Mouse (Mus musculus) neural tube, embryonic 13.5 days (tissue): ENCODE data around the gene Emilin3. TPM values are rescaled to one million over a fixed set of nuclear protein-coding genes. Genes with fewer than 3 reads are reported as not detected.
"Not testable (repeated sequence)": the region's sequence is repeated elsewhere in the genome, so short reads cannot be mapped to it uniquely, and the experiment has no call there.

Source experiments
- ATAC-seq: fragments of 200-750 bp; cut with Nextera tagmentation; 2 replicates; pipeline ENCODE4 v1.8.0; 2017; ENCODE audit warnings: low read depth, mild to moderate bottlenecking, moderate TSS enrichment, moderate library complexity
- H3K27ac ChIP-seq: fragments of 300-500 bp; sonication (generic); replicated peaks from 2 replicates; pipeline ENCODE4 v1.5.1; 2015; ENCODE audit warnings: moderate library complexity, mild to moderate bottlenecking, inconsistent platforms
- H3K27me3 ChIP-seq: fragments of 300-500 bp; sonication (generic); 2 replicates; pipeline ENCODE4 v1.6.1; 2015; ENCODE audit warnings: mild to moderate bottlenecking, inconsistent platforms
- H3K36me3 ChIP-seq: fragments of 300-500 bp; sonication (generic); 2 replicates; pipeline ENCODE4 v1.6.1; 2015; ENCODE audit warnings: mild to moderate bottlenecking, inconsistent platforms
- H3K4me1 ChIP-seq: fragments of 300-500 bp; sonication (generic); replicated peaks from 2 replicates; pipeline ENCODE4 v1.6.1; 2015; ENCODE audit warnings: inconsistent platforms
- H3K4me2 ChIP-seq: fragments of 300-500 bp; sonication (generic); 2 replicates; pipeline ENCODE4 v1.6.1; 2015; ENCODE audit warnings: inconsistent platforms, mild to moderate bottlenecking, moderate library complexity
- H3K4me3 ChIP-seq: fragments of 300-500 bp; sonication (generic); 2 replicates; pipeline ENCODE4 v1.5.1; 2015; ENCODE audit warnings: mild to moderate bottlenecking, inconsistent platforms
- H3K9ac ChIP-seq: fragments of 300-500 bp; sonication (generic); 2 replicates; pipeline ENCODE4 v1.6.1; 2015; ENCODE audit warnings: moderate library complexity, mild to moderate bottlenecking, inconsistent platforms
- H3K9me3 ChIP-seq: fragments of 300-500 bp; sonication (generic); 2 replicates; pipeline ENCODE4 v1.6.1; 2016; ENCODE audit warnings: inconsistent platforms
- WGBS: fragments of 180-500 bp; shearing (Covaris S2); methylation state at CpG from one replicate; pipeline ENCODE4 v1.1.7; 2015; 5-methylcytosine and 5-hydroxymethylcytosine counted together
- polyA plus RNA-seq: library from polyadenylated mRNA; unstranded; fragments of >200 nt; fragmentation: Nextera tagmentation; extraction: Ambion mirVana; gene quantifications from 2 replicates; pipeline ENCODE4 v1.2.1, GENCODE M21; 2015

Emilin3 gene
- 0.87 and 1.8 TPM in 2 replicates for polyA plus RNA-seq

DNA sequence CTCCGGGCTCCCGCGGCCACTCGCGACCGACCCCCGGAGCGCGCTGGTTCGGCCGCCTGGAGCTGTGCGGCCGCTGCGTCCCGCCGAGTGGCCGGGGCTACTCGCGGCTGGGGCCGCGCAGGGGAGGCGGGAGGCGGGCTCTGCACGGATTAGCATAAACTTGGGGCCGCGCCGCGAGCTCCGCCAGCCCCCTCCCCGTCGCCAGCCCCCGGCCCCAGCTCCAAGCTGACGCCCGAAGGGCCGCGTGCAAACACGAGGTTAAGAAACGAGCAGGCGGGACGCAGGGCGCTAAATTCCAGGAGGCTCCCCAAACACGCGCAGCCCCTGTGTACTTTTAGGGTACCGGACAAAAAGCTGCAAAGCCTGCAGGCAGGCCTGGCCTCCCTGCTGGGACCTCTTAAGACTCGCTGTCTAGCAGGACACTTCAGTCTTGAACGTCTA, at the start of gene Emilin3:
Gene Emilin3 (minus strand): TSS at position 98 of the 441 bp plus-strand sequence.
- WGBS = under 1% methylated on average over 46 of the region's 46 CpGs
- Histone ChIP-seq H3K9me3 (no peaks in the 10 kb centered on the region), H3K4me1 (peaks cover 14% of the 10 kb centered on the region), H3K4me3 (peak within 1 kb of the TSS; percentile 47), H3K9ac (peak within 1 kb of the TSS; percentile 64), H3K4me2 (peak within 1 kb of the TSS; percentile 80), H3K36me3 (no peaks in the 10 kb centered on the region), H3K27me3 (peaks cover 67% of the 10 kb centered on the region), H3K27ac (no peak within 1 kb of the TSS)
- ATAC-seq = peak; percentile 78

DNA sequence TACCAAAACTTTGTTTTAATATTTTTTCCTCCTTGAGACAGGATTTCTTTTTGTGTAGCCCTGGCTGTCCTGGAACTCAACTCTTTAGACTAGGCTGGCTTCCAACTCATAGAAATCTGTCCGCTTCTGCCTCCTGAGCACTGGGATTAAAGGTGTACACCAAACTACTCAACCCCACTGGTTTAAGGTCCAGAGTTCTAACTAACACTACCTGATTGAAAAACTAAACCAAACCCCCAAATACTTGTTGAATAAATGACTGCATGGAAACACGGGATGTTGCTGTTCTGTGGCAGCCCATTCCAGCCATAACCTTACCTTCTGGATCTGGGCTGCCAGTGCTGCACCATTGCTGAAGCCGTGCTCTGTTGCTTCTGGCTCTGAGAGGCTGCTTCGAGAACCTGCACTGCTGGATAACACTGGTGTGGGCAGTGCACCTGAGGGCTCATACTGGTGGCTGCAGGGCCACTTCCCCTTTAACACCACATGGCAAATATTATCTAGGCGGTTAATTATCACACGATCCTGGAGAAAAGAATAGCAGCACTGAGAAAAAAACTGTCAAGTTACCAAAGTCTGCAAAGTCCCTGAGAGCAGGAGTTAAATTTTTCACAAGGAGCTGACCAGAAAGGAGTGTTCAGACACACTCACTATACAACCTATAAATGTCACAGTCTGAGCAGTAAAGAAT, 49.0 kb upstream of the Emilin3 start:
- ATAC-seq = no peak
- Histone ChIP-seq H3K4me2 (no peak overlapping the region), H3K9me3 (no peaks in the 10 kb centered on the region), H3K27ac (no peak overlapping the region), H3K36me3 (peaks cover 87% of the 10 kb centered on the region), H3K27me3 (no peaks in the 10 kb centered on the region), H3K4me1 (no peaks in the 10 kb centered on the region), H3K4me3 (no peak overlapping the region), H3K9ac (no peak overlapping the region)
- 96% methylated on average over 6 of the region's 6 CpGs for whole genome bisulfite sequencing

DNA sequence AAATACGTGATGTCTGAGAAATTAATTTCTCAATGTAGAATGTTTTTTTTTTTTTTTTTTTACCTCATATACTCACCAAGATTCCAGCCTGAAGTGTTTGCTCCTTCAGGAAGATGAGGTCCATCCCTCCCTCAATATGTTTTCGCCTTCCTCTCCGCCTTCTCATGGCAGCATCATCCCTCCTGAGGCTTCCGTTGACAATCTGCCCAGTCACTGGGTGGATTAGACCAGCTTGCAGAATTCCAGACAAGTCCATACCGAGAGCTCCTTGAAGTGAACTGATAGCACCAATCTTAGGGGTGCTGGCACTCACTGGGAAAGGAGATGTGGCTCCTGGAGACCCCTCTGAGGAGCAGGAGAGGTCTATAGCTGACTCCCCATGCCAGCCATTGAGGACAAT, 47.8 kb upstream of the Emilin3 start:
- Histone ChIP-seq H3K27me3 (no peaks in the 10 kb centered on the region), H3K4me2 (no peak overlapping the region), H3K27ac (no peak overlapping the region), H3K36me3 (peaks cover 87% of the 10 kb centered on the region), H3K9ac (no peak overlapping the region), H3K4me1 (no peaks in the 10 kb centered on the region), H3K9me3 (no peaks in the 10 kb centered on the region), H3K4me3 (no peak overlapping the region)
- no peak for ATAC-seq
- 94% methylated on average over 5 of the region's 5 CpGs for WGBS

GRCm38 (mm10) chr2:160958737-160959136, 46.6 kb upstream of the Emilin3 start:
- Histone ChIP-seq H3K4me2 (no peak overlapping the region), H3K27ac (no peak overlapping the region), H3K9ac (no peak overlapping the region), H3K9me3 (no peaks in the 10 kb centered on the region), H3K4me1 (peaks cover 5% of the 10 kb centered on the region; the same call in 1 of the 2 replicates), H3K27me3 (no peaks in the 10 kb centered on the region), H3K4me3 (no peak overlapping the region), H3K36me3 (peaks cover 87% of the 10 kb centered on the region)
- 94% methylated on average over 5 of the region's 5 CpGs for WGBS
- ATAC-seq = no peak

DNA sequence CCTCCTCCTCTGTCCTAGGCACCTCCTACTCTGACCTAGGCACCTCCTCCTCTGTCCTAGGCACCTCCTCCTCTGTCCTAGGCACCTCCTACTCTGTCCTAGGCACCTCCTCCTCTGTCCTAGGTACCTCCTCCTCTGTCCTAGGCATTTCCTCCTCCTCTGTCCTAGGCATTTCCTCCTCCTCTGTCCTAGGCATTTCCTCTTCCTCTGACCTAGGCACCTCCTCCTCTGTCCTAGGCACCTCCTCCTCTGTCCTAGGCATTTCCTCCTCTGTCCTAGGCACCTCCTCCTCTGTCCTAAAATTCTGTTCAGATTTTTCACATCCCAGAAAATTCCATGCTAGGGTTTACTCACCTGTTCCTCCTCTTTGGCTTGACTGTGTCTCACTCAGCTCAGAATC, 45.7 kb upstream of the Emilin3 start:
- H3K27ac ChIP-seq, H3K4me2 ChIP-seq, H3K27me3 ChIP-seq, H3K9ac ChIP-seq, H3K4me3 ChIP-seq, H3K9me3 ChIP-seq, ATAC-seq: not testable (repeated sequence)
- H3K4me1 ChIP-seq = peaks cover 13% of the 10 kb centered on the region; the same call in 1 of the 2 replicates
- peaks cover 87% of the 10 kb centered on the region for H3K36me3 ChIP-seq

GRCm38 (mm10) chr2:160957307-160957706, 45.2 kb upstream of the Emilin3 start:
- not testable (repeated sequence) for ATAC-seq, H3K4me3 ChIP-seq
- H3K36me3 ChIP-seq = peaks cover 85% of the 10 kb centered on the region

DNA sequence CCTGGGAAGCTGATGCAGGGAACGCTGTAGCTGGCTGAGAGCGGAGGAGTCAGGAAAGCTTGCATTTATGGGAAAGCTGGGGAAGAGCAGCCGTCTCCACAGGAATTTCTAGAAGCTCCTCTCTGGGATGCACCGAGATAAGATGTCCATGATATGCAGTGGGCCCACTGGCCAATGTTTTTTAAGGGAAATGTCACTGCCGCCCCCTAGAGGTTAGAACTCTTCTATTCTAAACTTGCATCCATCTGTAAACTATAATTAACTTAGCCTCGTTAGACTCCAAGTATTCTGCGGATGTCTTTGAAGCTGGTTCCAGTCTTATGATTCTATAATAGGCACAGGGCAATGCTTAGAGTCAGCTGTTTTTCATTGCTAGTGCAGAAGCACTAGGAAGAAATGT, 43.2 kb upstream of the Emilin3 start:
- WGBS = 81% methylated on average over 7 of the region's 7 CpGs
- ATAC-seq = no peak
- H3K4me2 ChIP-seq = no peak overlapping the region
- H3K9me3 ChIP-seq = no peaks in the 10 kb centered on the region
- no peak overlapping the region for H3K27ac ChIP-seq
- H3K9ac ChIP-seq = no peak overlapping the region
- H3K27me3 ChIP-seq = no peaks in the 10 kb centered on the region
- H3K4me1 ChIP-seq = peaks cover 15% of the 10 kb centered on the region; the same call in 1 of the 2 replicates
- H3K36me3 ChIP-seq = peaks cover 87% of the 10 kb centered on the region
- H3K4me3 ChIP-seq = no peak overlapping the region

More at GRCm38 (mm10) chr2:160957307-160957706, 45.2 kb upstream of the Emilin3 start:
- not testable (repeated sequence) for H3K4me2 ChIP-seq, H3K27ac ChIP-seq, H3K27me3 ChIP-seq, H3K9me3 ChIP-seq, H3K9ac ChIP-seq
- peaks cover 15% of the 10 kb centered on the region; the same call in 1 of the 2 replicates for H3K4me1 ChIP-seq

GRCm38 (mm10) chr2:160954541-160954940, 42.4 kb upstream of the Emilin3 start:
- ATAC-seq = no peak
- Histone ChIP-seq H3K27me3 (no peaks in the 10 kb centered on the region), H3K4me1 (peaks cover 15% of the 10 kb centered on the region; the same call in 1 of the 2 replicates), H3K9me3 (no peaks in the 10 kb centered on the region), H3K9ac (no peak overlapping the region), H3K36me3 (peaks cover 88% of the 10 kb centered on the region), H3K27ac (no peak overlapping the region), H3K4me3 (no peak overlapping the region), H3K4me2 (no peak overlapping the region)
- 93% methylated on average over 3 of the region's 3 CpGs for WGBS

DNA sequence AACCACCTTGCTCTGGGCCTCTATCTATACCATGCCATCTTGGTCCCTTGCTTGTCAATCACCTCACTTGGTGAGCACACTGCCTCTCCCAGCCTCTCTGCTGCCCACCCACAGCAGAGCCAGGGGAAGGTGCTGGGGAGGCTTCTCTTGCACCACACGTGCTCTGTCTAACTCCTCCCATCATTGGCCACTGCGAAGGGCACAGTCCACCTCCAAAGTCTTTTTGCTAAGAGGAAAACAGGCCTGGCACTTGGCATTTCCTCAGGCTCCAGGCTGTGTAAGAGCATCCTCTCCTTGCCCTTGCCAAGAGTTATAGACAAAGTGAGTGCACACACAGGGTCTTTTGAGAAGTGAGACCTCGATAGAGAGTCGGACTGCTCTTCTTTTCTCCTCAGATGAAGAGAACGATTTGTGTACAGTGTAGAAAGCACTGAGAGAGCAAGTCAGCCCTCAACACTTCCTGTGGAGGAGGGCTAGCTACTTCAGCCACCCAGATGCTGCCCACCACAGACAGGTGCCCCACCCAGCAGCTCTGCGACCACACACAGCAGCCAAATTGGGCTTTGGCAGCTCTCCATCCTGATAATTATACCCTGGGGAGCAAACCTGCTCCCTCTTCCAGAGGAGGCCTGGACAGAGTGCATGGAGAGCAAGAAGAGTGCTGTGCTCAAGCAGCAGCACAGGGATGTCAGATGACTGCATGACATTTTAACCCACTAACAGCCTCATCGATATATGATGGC, 41.2 kb upstream of the Emilin3 start:
- no peaks in the 10 kb centered on the region for H3K27me3 ChIP-seq
- 75% methylated on average over 7 of the region's 7 CpGs for WGBS
- peaks cover 89% of the 10 kb centered on the region for H3K36me3 ChIP-seq
- no peak overlapping the region for H3K4me2 ChIP-seq
- H3K9me3 ChIP-seq = no peaks in the 10 kb centered on the region
- no peak overlapping the region for H3K9ac ChIP-seq
- H3K27ac ChIP-seq = peak overlapping the region; percentile 71
- ATAC-seq = no peak
- H3K4me3 ChIP-seq = no peak overlapping the region
- H3K4me1 ChIP-seq = peaks cover 15% of the 10 kb centered on the region; the same call in 1 of the 2 replicates

GRCm38 (mm10) chr2:160951595-160951994, 39.5 kb upstream of the Emilin3 start:
- no peak overlapping the region for H3K9ac ChIP-seq
- no peak overlapping the region for H3K4me3 ChIP-seq
- 81% methylated on average over 4 of the region's 4 CpGs for WGBS
- no peak overlapping the region for H3K27ac ChIP-seq
- H3K4me2 ChIP-seq = no peak overlapping the region
- no peaks in the 10 kb centered on the region for H3K9me3 ChIP-seq
- H3K36me3 ChIP-seq = peaks cover 92% of the 10 kb centered on the region
- ATAC-seq = no peak
- no peaks in the 10 kb centered on the region for H3K27me3 ChIP-seq
- H3K4me1 ChIP-seq = peaks cover 15% of the 10 kb centered on the region; the same call in 1 of the 2 replicates

DNA sequence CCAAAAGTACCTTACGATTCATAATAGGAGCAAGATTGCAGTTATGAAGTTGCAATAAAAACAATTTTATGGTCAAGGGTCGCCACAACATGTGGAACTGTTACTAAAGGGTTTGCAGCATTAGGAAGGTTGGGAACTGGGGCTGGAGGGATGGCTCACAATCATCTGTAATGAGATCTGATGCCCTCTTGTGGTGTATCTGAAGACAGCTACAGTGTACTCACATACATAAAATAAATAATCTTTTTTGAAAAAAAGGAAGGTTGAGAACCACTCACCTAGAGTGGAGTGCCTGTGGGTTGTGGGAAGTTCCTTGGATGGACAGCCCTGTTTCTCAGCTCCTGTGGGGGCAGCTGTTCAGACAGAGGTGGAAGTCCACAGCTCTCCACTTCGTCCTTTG, 30.3 kb upstream of the Emilin3 start:
- H3K4me1 ChIP-seq = 0 out of 2 replicates have a peak, but pooled peaks cover 4% of the 10 kb centered on the region
- 62% methylated on average over 3 of the region's 3 CpGs for WGBS
- no peak overlapping the region for H3K9ac ChIP-seq
- H3K27ac ChIP-seq = no peak overlapping the region
- no peaks in the 10 kb centered on the region for H3K9me3 ChIP-seq
- peak; percentile 55; the same call in 1 of the 2 replicates for ATAC-seq
- H3K4me2 ChIP-seq = no peak overlapping the region
- peaks cover 25% of the 10 kb centered on the region for H3K36me3 ChIP-seq
- H3K27me3 ChIP-seq = no peaks in the 10 kb centered on the region
- H3K4me3 ChIP-seq = no peak overlapping the region

DNA sequence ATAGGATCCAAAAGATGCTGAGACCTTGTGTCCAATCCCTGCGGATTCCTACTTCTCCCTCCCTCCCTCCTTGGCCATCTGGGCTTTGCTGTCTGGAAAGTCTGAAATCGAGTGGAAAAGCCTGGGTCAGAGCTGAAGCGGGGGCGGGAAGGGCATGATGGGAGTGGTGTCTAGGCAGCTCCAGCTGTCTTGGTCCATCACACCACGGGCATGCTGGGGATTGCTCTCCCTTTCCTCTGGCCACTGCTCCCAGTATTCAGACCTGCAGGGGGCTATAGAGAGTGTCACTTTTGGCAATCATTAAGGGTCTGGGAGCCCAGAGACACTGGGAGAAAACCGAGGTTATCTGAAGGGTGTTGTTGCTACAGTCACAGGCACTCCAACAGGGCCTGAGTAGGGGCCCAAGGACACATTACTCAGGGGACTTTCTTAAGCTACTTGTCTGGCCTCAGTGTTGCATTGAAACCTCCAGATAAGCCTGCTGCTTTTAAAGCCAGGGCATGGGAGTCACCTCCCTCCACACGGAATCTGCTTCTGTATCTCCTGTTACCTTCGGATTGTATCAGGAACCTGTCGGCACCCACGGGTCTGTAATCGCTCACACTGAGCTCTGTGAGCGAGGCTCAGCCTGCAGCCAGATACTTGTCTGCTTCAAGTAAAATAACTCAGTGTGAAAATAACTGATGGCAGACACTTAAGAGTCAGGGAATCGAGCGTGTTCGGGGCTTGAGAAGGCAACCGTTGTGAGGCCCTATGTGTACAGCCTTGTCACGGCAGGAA, 29.0 kb upstream of the Emilin3 start:
- 0 out of 2 replicates have a peak, but pooled peaks cover 4% of the 10 kb centered on the region for H3K4me1 ChIP-seq
- no peak overlapping the region for H3K9ac ChIP-seq
- peaks cover 14% of the 10 kb centered on the region for H3K36me3 ChIP-seq
- 73% methylated on average over 17 of the region's 17 CpGs for WGBS
- no peak for ATAC-seq
- H3K4me3 ChIP-seq = no peak overlapping the region
- no peaks in the 10 kb centered on the region for H3K9me3 ChIP-seq
- no peak overlapping the region for H3K4me2 ChIP-seq
- H3K27me3 ChIP-seq = no peaks in the 10 kb centered on the region
- H3K27ac ChIP-seq = no peak overlapping the region
